Mouse (Mus musculus) frontal cortex, postnatal 25 days (tissue): Measurements from ENCODE around the gene Rdh16.
"Not testable (repeated sequence)": the region's sequence is repeated elsewhere in the genome, so short reads cannot be mapped to it uniquely, and the experiment has no call there.

ENCODE experiments used
- DNase-seq, 2 experiments: peaks; one replicate each; pipeline ENCODE4 v3.0.0; 2022; ENCODE audit warnings: low spot score in 2 of 2

The Rdh16 gene

GRCm38 (mm10) chr10:127834186-127834585, 33.2 kb downstream of the Rdh16 start:
- DNase-seq, result not testable (repeated sequence)

- no peak for DNase-seq
Measured at GRCm38 (mm10) chr10:127835292-127835691, 34.3 kb downstream of the Rdh16 start.

GRCm38 (mm10) chr10:127837793-127838192, 36.8 kb downstream of the Rdh16 start:
- DNase-seq, result not testable (repeated sequence)

- no peak for DNase-seq
Measured at GRCm38 (mm10) chr10:127838539-127838938, 37.6 kb downstream of the Rdh16 start.

- DNase-seq, result no peak
Measured at GRCm38 (mm10) chr10:127840776-127841175, 39.8 kb downstream of the Rdh16 start.

GRCm38 (mm10) chr10:127845945-127846344, 45.0 kb downstream of the Rdh16 start:
- not testable (repeated sequence) for DNase-seq

GRCm38 (mm10) chr10:127848089-127848488, 47.1 kb downstream of the Rdh16 start:
- no peak for DNase-seq

GRCm38 (mm10) chr10:127849628-127850027, 48.7 kb downstream of the Rdh16 start, which contains the start of gene Rdh19:
Gene Rdh19, plus strand, starts transcription at chr10:127849928.
- DNase-seq, result no peak

GRCm38 (mm10) chr10:127856376-127856775, 55.4 kb downstream of the Rdh16 start:
- no peak for DNase-seq

- DNase-seq, result no peak
Measured at GRCm38 (mm10) chr10:127864931-127865330, 64.0 kb downstream of the Rdh16 start.

- DNase-seq, result no peak
Measured at GRCm38 (mm10) chr10:127866232-127866631, 65.3 kb downstream of the Rdh16 start, which contains the start of gene Rdh16f2. Gene Rdh16f2, plus strand, starts transcription at chr10:127866474.

- DNase-seq, result no peak
Measured at GRCm38 (mm10) chr10:127872484-127872883, 71.5 kb downstream of the Rdh16 start.

- DNase-seq, result no peak
Measured at GRCm38 (mm10) chr10:127877681-127878080, 76.7 kb downstream of the Rdh16 start.

- no peak for DNase-seq
Measured at GRCm38 (mm10) chr10:127878262-127879057, 77.5 kb downstream of the Rdh16 start.

- DNase-seq, result no peak
Measured at GRCm38 (mm10) chr10:127879155-127879688, 78.3 kb downstream of the Rdh16 start.

GRCm38 (mm10) chr10:127881041-127881440, 80.1 kb downstream of the Rdh16 start:
- no peak for DNase-seq

GRCm38 (mm10) chr10:127886551-127886950, 85.6 kb downstream of the Rdh16 start:
- no peak for DNase-seq

GRCm38 (mm10) chr10:127886971-127887370, 86.0 kb downstream of the Rdh16 start:
- no peak for DNase-seq

GRCm38 (mm10) chr10:127888605-127889004, 87.7 kb downstream of the Rdh16 start, which contains the start of gene Rdh7:
Gene Rdh7, minus strand, starts transcription at chr10:127888817.
- DNase-seq, result no peak

GRCm38 (mm10) chr10:127891481-127891880, 90.5 kb downstream of the Rdh16 start:
- DNase-seq, result no peak

- not testable (repeated sequence) for DNase-seq
Measured at GRCm38 (mm10) chr10:127893163-127894022, 92.4 kb downstream of the Rdh16 start.
